Mouse (Mus musculus) CD4-positive, CD25-positive, alpha-beta regulatory T cell, adult 4 months (primary cell): ENCODE data around the gene Cd68. TPM values are rescaled to one million over a fixed set of nuclear protein-coding genes. Genes with fewer than 3 reads are reported as not detected.

Experiments
- ATAC-seq: one replicate; pipeline ENCODE4 v1.8.0; 2017
- polyA plus RNA-seq, 2 experiments: library from polyadenylated mRNA; unstranded; fragments of 100-300 nt; shearing (Covaris generic); gene quantifications; one replicate each; pipeline ENCODE4 v1.2.1; 2017

Cd68 gene
- polyA plus RNA-seq, 2 experiments from 2014 or later = 3.0 to 5.8 TPM

GRCm38 (mm10) chr11:69693421-69693965 lies 27.5 kb upstream of the Cd68 start:
- no peak for ATAC-seq

- no peak for ATAC-seq
Measured at GRCm38 (mm10) chr11:69692863-69693262, 26.9 kb upstream of the Cd68 start.

GRCm38 (mm10) chr11:69692196-69692811 lies 26.4 kb upstream of the Cd68 start:
- ATAC-seq = no peak

GRCm38 (mm10) chr11:69689891-69690290 lies 23.9 kb upstream of the Cd68 start:
- ATAC-seq = no peak

GRCm38 (mm10) chr11:69687061-69687460 lies 21.1 kb upstream of the Cd68 start:
- no peak for ATAC-seq

- ATAC-seq = no peak
Measured at GRCm38 (mm10) chr11:69686377-69686776, 20.4 kb upstream of the Cd68 start.

- no peak for ATAC-seq
Measured at GRCm38 (mm10) chr11:69685526-69686148, 19.7 kb upstream of the Cd68 start, which contains the start of gene Tnfsf13. TSS of gene Tnfsf13 (minus strand) at chr11:69685784.

- no peak for ATAC-seq
Measured at GRCm38 (mm10) chr11:69684936-69685335, 19.0 kb upstream of the Cd68 start.

- ATAC-seq = no peak
Measured at GRCm38 (mm10) chr11:69684128-69684745, 18.3 kb upstream of the Cd68 start.

GRCm38 (mm10) chr11:69683576-69683975 lies 17.6 kb upstream of the Cd68 start:
- no peak for ATAC-seq

- ATAC-seq = peak; percentile 45
Measured at GRCm38 (mm10) chr11:69682840-69683533, 17.0 kb upstream of the Cd68 start.

- ATAC-seq = peak; percentile 7
Measured at GRCm38 (mm10) chr11:69682209-69682839, 16.4 kb upstream of the Cd68 start.

GRCm38 (mm10) chr11:69681314-69682208 lies 15.6 kb upstream of the Cd68 start, which contains the start of gene Senp3:
TSS of gene Senp3 (minus strand) at chr11:69682084.
- peak; percentile 96 for ATAC-seq

GRCm38 (mm10) chr11:69680136-69680855 lies 14.3 kb upstream of the Cd68 start:
- ATAC-seq = no peak

GRCm38 (mm10) chr11:69679144-69679543 lies 13.2 kb upstream of the Cd68 start:
- ATAC-seq = no peak

GRCm38 (mm10) chr11:69672211-69672706 lies 6.3 kb upstream of the Cd68 start, which contains the start of gene Eif4a1:
TSS of gene Eif4a1 (minus strand) at chr11:69672423.
- ATAC-seq = peak; percentile 89

- ATAC-seq = no peak
Measured at GRCm38 (mm10) chr11:69671726-69672124, 5.8 kb upstream of the Cd68 start.

GRCm38 (mm10) chr11:69670786-69671725 lies 5.1 kb upstream of the Cd68 start:
- ATAC-seq = peak; percentile 60

GRCm38 (mm10) chr11:69666665-69667005 lies 682 bp upstream of the Cd68 start:
- ATAC-seq = no peak
